Mouse (Mus musculus): ENCODE results near the gene Col1a1. TPM values are rescaled to one million over a fixed set of nuclear protein-coding genes. Genes with fewer than 3 reads are reported as not detected.
A peak's percentile ranks its signal among the peaks of the same experiment; 100 is the strongest.

Gene Col1a1
- polyA plus RNA-seq, 1 experiment from 2014 or later = 64.7 TPM

GRCm38 (mm10) chr11:94998041-94998531, 62.1 kb downstream of the Col1a1 start:
- WGBS = 80% methylated on average over 16 of the region's 16 CpGs
- H3K36me3 ChIP-seq (ENCODE audit: control insufficient read depth, insufficient read depth, low read length) = peaks cover 67% of the 10 kb centered on the region
- H3K9me3 ChIP-seq (ENCODE audit: control insufficient read depth, low read length) = no peaks in the 10 kb centered on the region
- no peak overlapping the region for H3K4me2 ChIP-seq (ENCODE audit: low read length)
- H3K4me1 ChIP-seq (ENCODE audit: control insufficient read depth, insufficient read depth, low read length) = peaks cover 39% of the 10 kb centered on the region
- ATAC-seq (ENCODE audit: low FRiP score, low TSS enrichment) = no peak
- H3K9ac ChIP-seq (replicated peaks; ENCODE audit: low read length) = no peak overlapping the region
- no peak overlapping the region for H3K27ac ChIP-seq (replicated peaks; ENCODE audit: low read depth, low read length)
- DNase-seq = no peak
- no peak overlapping the region for H3K4me3 ChIP-seq (replicated peaks; ENCODE audit: low read depth, low read length)
- no peaks in the 10 kb centered on the region for H3K27me3 ChIP-seq (ENCODE audit: control insufficient read depth, insufficient read depth, low read length)

GRCm38 (mm10) chr11:95000128-95000527, 64.1 kb downstream of the Col1a1 start:
- H3K9ac ChIP-seq (replicated peaks; ENCODE audit: low read length) = no peak overlapping the region
- 80% methylated on average over 8 of the region's 8 CpGs for WGBS
- H3K27me3 ChIP-seq (ENCODE audit: control insufficient read depth, insufficient read depth, low read length) = no peaks in the 10 kb centered on the region
- DNase-seq (no peak), ATAC-seq (ENCODE audit: low FRiP score, low TSS enrichment) (no peak)
- H3K36me3 ChIP-seq (ENCODE audit: control insufficient read depth, insufficient read depth, low read length) = peaks cover 88% of the 10 kb centered on the region
- peaks cover 19% of the 10 kb centered on the region for H3K4me1 ChIP-seq (ENCODE audit: control insufficient read depth, insufficient read depth, low read length)
- H3K4me3 ChIP-seq (replicated peaks; ENCODE audit: low read depth, low read length) = no peak overlapping the region
- no peaks in the 10 kb centered on the region for H3K9me3 ChIP-seq (ENCODE audit: control insufficient read depth, low read length)
- peak overlapping the region; percentile 78; the same call in 1 of the 2 replicates for H3K27ac ChIP-seq (replicated peaks; ENCODE audit: low read depth, low read length)
- no peak overlapping the region for H3K4me2 ChIP-seq (ENCODE audit: low read length)

GRCm38 (mm10) chr11:95000548-95000947, 64.5 kb downstream of the Col1a1 start:
- DNase-seq (no peak), ATAC-seq (ENCODE audit: low FRiP score, low TSS enrichment) (no peak)
- no peaks in the 10 kb centered on the region for H3K27me3 ChIP-seq (ENCODE audit: control insufficient read depth, insufficient read depth, low read length)
- H3K27ac ChIP-seq (replicated peaks; ENCODE audit: low read depth, low read length) = peak overlapping the region; percentile 78
- no peak overlapping the region for H3K9ac ChIP-seq (replicated peaks; ENCODE audit: low read length)
- no peaks in the 10 kb centered on the region for H3K9me3 ChIP-seq (ENCODE audit: control insufficient read depth, low read length)
- no peak overlapping the region for H3K4me3 ChIP-seq (replicated peaks; ENCODE audit: low read depth, low read length)
- H3K4me2 ChIP-seq (ENCODE audit: low read length) = peak overlapping the region; percentile 21
- peaks cover 92% of the 10 kb centered on the region for H3K36me3 ChIP-seq (ENCODE audit: control insufficient read depth, insufficient read depth, low read length)
- H3K4me1 ChIP-seq (ENCODE audit: control insufficient read depth, insufficient read depth, low read length) = peaks cover 14% of the 10 kb centered on the region
- WGBS = 54% methylated on average over 4 of the region's 4 CpGs

GRCm38 (mm10) chr11:95001058-95001457, 65.0 kb downstream of the Col1a1 start:
- WGBS = 2% methylated on average over 8 of the region's 8 CpGs
- H3K4me2 ChIP-seq (ENCODE audit: low read length) = peak overlapping the region; percentile 21

DNA sequence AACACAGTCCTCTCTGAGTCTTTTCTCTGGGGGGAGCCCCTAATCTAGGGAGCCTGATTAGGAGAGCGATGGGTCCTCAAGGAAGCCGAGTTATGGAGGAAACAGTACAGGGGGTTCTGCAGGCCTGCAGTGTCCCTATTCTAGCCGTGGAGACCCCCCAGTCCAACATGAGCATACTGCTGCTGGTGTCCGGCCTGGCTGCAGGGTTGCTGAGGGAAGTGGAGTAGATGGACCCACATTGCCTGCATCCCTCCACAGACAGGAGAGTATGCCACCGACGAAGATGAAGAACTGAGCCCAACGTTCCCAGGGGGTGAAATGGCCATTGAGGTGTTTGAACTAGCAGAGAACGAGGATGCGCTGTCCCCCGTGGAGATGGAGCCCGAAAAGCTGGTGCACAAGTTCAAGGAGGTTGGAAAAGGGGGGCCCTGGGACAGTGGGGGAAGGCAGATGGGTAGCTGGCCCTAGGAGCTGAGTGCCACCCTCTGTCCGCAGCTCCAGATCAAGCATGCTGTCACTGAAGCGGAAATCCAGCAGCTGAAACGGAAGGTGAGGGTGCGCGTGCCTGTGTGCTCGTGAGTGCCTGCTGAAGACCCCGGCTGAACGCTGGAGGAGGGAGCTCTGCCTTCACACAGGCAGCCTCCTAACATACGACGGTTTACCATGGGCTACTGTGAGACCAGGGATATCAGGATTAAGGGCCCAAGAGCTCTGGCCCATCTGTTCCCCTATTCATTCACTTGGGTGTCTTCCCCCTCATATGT, 65.7 kb downstream of the Col1a1 start:
- H3K4me1 ChIP-seq (ENCODE audit: control insufficient read depth, insufficient read depth, low read length) = peaks cover 16% of the 10 kb centered on the region
- DNase-seq (no peak), ATAC-seq (ENCODE audit: low FRiP score, low TSS enrichment) (no peak)
- H3K9ac ChIP-seq (replicated peaks; ENCODE audit: low read length) = no peak overlapping the region
- no peaks in the 10 kb centered on the region for H3K9me3 ChIP-seq (ENCODE audit: control insufficient read depth, low read length)
- no peak overlapping the region for H3K4me3 ChIP-seq (replicated peaks; ENCODE audit: low read depth, low read length)
- H3K36me3 ChIP-seq (ENCODE audit: control insufficient read depth, insufficient read depth, low read length) = peaks cover 89% of the 10 kb centered on the region
- WGBS = 89% methylated on average over 21 of the region's 21 CpGs
- no peaks in the 10 kb centered on the region for H3K27me3 ChIP-seq (ENCODE audit: control insufficient read depth, insufficient read depth, low read length)
- no peak overlapping the region for H3K27ac ChIP-seq (replicated peaks; ENCODE audit: low read depth, low read length)
- H3K4me2 ChIP-seq (ENCODE audit: low read length) = no peak overlapping the region

More at GRCm38 (mm10) chr11:95001058-95001457, 65.0 kb downstream of the Col1a1 start:
- DNase-seq (peak; percentile 85), ATAC-seq (ENCODE audit: low FRiP score, low TSS enrichment) (peak; percentile 62; the same call in 1 of the 2 replicates)
- no peaks in the 10 kb centered on the region for H3K27me3 ChIP-seq (ENCODE audit: control insufficient read depth, insufficient read depth, low read length)
- H3K4me1 ChIP-seq (ENCODE audit: control insufficient read depth, insufficient read depth, low read length) = peaks cover 12% of the 10 kb centered on the region
- H3K4me3 ChIP-seq (replicated peaks; ENCODE audit: low read depth, low read length) = no peak overlapping the region
- peaks cover 96% of the 10 kb centered on the region for H3K36me3 ChIP-seq (ENCODE audit: control insufficient read depth, insufficient read depth, low read length)
- H3K9me3 ChIP-seq (ENCODE audit: control insufficient read depth, low read length) = no peaks in the 10 kb centered on the region
- H3K27ac ChIP-seq (replicated peaks; ENCODE audit: low read depth, low read length) = peak overlapping the region; percentile 78
- H3K9ac ChIP-seq (replicated peaks; ENCODE audit: low read length) = no peak overlapping the region

Other genes starting within 250 kb of the Col1a1 start
- not detected in 2 replicates for gene Gm11541, start 231.7 kb upstream of the Col1a1 start, polyA plus RNA-seq (2014; fragmentation: Nextera tagmentation; extraction: Ambion mirVana)
- 0.24 TPM in 1 of 2 replicates, not detected in the other for gene Cdc34b, start 194.4 kb upstream of the Col1a1 start, polyA plus RNA-seq (2014; fragmentation: Nextera tagmentation; extraction: Ambion mirVana)
- gene Tmem92, start 153.5 kb upstream of the Col1a1 start, polyA plus RNA-seq (2014; fragmentation: Nextera tagmentation; extraction: Ambion mirVana) = not detected in 2 replicates
- gene Hils1, start 31.4 kb downstream of the Col1a1 start, polyA plus RNA-seq (2014; fragmentation: Nextera tagmentation; extraction: Ambion mirVana) = not detected in 2 replicates
- not detected in 2 replicates for gene Sgca, start 40.1 kb downstream of the Col1a1 start, polyA plus RNA-seq (2014; fragmentation: Nextera tagmentation; extraction: Ambion mirVana)
- 27.1 and 27.6 TPM in 2 replicates for gene Ppp1r9b, start 54.8 kb downstream of the Col1a1 start, polyA plus RNA-seq (2014; fragmentation: Nextera tagmentation; extraction: Ambion mirVana)
- 135 and 152 TPM in 2 replicates for gene Samd14, start 73.7 kb downstream of the Col1a1 start, polyA plus RNA-seq (2014; fragmentation: Nextera tagmentation; extraction: Ambion mirVana)
- gene Pdk2, start 105.1 kb downstream of the Col1a1 start, polyA plus RNA-seq (2014; fragmentation: Nextera tagmentation; extraction: Ambion mirVana) = 21.5 and 22.7 TPM in 2 replicates
- 9.0 and 11.7 TPM in 2 replicates for gene Itga3, start 140.6 kb downstream of the Col1a1 start, polyA plus RNA-seq (2014; fragmentation: Nextera tagmentation; extraction: Ambion mirVana)
- gene Dlx3, start 183.9 kb downstream of the Col1a1 start, polyA plus RNA-seq (2014; fragmentation: Nextera tagmentation; extraction: Ambion mirVana) = 0.13 and 0.38 TPM in 2 replicates
- 0.12 TPM in 1 of 2 replicates, not detected in the other for gene Dlx4, start 210.0 kb downstream of the Col1a1 start, polyA plus RNA-seq (2014; fragmentation: Nextera tagmentation; extraction: Ambion mirVana)